Mouse (Mus musculus) cortical plate, adult 2 months (tissue): ENCODE measurements around the gene Lrrn1.

Experiments
- CTCF ChIP-seq: fragments of 200-500 bp; IDR thresholded peaks from 2 replicates; pipeline ENCODE4 v1.5.1; 2011; ENCODE audit warnings: mild to moderate bottlenecking, control low read depth, low read length; ENCODE audit not compliant: insufficient read depth; ENCODE audit errors: extremely low read depth
- POLR2A ChIP-seq: fragments of 200-500 bp; IDR thresholded peaks from 2 replicates; pipeline ENCODE4 v1.6.1; 2011; ENCODE audit warnings: mild to moderate bottlenecking, low read length, control low read depth; ENCODE audit not compliant: insufficient read depth; ENCODE audit errors: extremely low read depth

GRCm38 (mm10) chr6:107574561-107574960, 45.0 kb downstream of the Lrrn1 start:
- TF ChIP-seq CTCF (no peak), POLR2A (no peak)
